Mouse (Mus musculus) G1E (cell line): ENCODE results near the gene Egf. TPM values are rescaled to one million over a fixed set of nuclear protein-coding genes. Genes with fewer than 3 reads are reported as not detected.

ENCODE experiments used
- ATAC-seq: 2 replicates; pipeline ENCODE4 v1.8.0; 2016; ENCODE audit warnings: mild to moderate bottlenecking; ENCODE audit not compliant: insufficient number of reproducible peaks, poor library complexity, low FRiP score, severe bottlenecking; ENCODE audit errors: extremely low read depth
- DNase-seq: peaks from one replicate; pipeline ENCODE4 v3.0.0; 2012; ENCODE audit warnings: low spot score
- H3K27me3 ChIP-seq: 2 replicates; pipeline ENCODE4 v1.6.1; 2012; ENCODE audit warnings: mild to moderate bottlenecking, low read length, inconsistent platforms; ENCODE audit not compliant: insufficient read depth
- H3K36me3 ChIP-seq: replicated peaks from 2 replicates; pipeline ENCODE3; 2012; ENCODE audit warnings: mild to moderate bottlenecking, inconsistent platforms
- H3K4me1 ChIP-seq: 2 replicates; pipeline ENCODE4 v1.6.1; 2012; ENCODE audit warnings: low read depth, low read length, inconsistent platforms, mixed read lengths; ENCODE audit not compliant: insufficient read depth
- H3K4me3 ChIP-seq: 2 replicates; pipeline ENCODE4 v1.5.1; 2012; ENCODE audit warnings: low read depth, mild to moderate bottlenecking, inconsistent platforms, low read length, moderate library complexity, mixed read lengths
- H3K9me3 ChIP-seq: replicated peaks from 2 replicates; pipeline ENCODE4 v1.6.1; 2012; ENCODE audit warnings: inconsistent platforms
- CTCF ChIP-seq: IDR thresholded peaks from 2 replicates; pipeline ENCODE4 v1.5.1; 2012; ENCODE audit warnings: low read depth, low read length, inconsistent platforms, mixed read lengths
- GATA1 ChIP-seq: IDR thresholded peaks from 2 replicates; pipeline ENCODE4 v1.6.1; 2012; ENCODE audit warnings: borderline replicate concordance, low read length, inconsistent platforms, mixed read lengths
- GATA2 ChIP-seq: IDR thresholded peaks from 2 replicates; pipeline ENCODE4 v1.6.1; 2012; ENCODE audit warnings: low read depth, low read length, inconsistent platforms, borderline replicate concordance
- POLR2AphosphoS5 ChIP-seq: IDR thresholded peaks from 2 replicates; pipeline ENCODE4 v1.6.1; 2012; ENCODE audit warnings: low read depth, low read length, inconsistent platforms; ENCODE audit not compliant: insufficient replicate concordance
- TAL1 ChIP-seq: conservative IDR thresholded peaks from 2 replicates; pipeline ENCODE4 v1.6.1; 2012; ENCODE audit warnings: low read depth, low read length, inconsistent platforms, mixed read lengths
- polyA plus RNA-seq: library from polyadenylated mRNA; stranded (reverse); fragments of >175 nt; gene quantifications from 2 replicates; pipeline ENCODE4 v1.2.3, GENCODE M21; 2012
- total RNA-seq, 2 experiments: library from RNA; stranded (forward) in 1 of 2; stranded (reverse) in 1 of 2; fragments of 200-1000 nt in 1 of 2; fragments of >200 nt in 1 of 2; fragmentation: Nextera tagmentation in 1 of 2; gene quantifications; 2 replicates each; pipeline ENCODE4 v1.2.3; 2014 to 2017

Gene Egf
- total and polyA plus RNA-seq, 3 experiments: 1.3 to 2.8 (median 2.4) TPM

DNA sequence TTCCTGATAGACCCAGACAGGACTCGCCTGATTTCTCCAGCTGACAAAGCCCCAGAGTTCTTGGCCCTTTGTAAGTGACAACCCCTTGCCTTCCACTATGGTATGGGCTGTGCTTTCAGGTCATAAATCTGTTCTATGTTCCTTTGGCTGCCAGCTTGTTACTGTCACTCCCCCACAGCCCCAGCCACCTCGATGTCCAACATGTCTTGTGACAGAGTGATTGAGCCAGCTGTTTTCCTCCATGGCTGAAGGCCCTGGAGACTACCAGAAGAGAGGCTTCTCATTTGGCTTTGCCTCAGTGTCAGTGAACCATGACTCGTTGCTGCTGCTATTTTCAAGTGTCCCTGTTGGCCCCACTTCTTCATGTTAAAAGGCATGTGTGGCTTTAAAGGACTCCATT lies 109.7 kb downstream of the Egf start:
- no peak for TF ChIP-seq CTCF
- no peak for TF ChIP-seq GATA2
- TF ChIP-seq GATA1: no peak
- no peak for TF ChIP-seq TAL1
- no peak for TF ChIP-seq POLR2AphosphoS5
- no peak for ATAC-seq
- H3K36me3 ChIP-seq: no peaks in the 10 kb centered on the region
- no peak for DNase-seq
- no peaks in the 10 kb centered on the region for H3K9me3 ChIP-seq
- peaks cover 5% of the 10 kb centered on the region; the same call in 1 of the 2 replicates for H3K27me3 ChIP-seq
- no peak overlapping the region for H3K4me3 ChIP-seq
- no peaks in the 10 kb centered on the region for H3K4me1 ChIP-seq

DNA sequence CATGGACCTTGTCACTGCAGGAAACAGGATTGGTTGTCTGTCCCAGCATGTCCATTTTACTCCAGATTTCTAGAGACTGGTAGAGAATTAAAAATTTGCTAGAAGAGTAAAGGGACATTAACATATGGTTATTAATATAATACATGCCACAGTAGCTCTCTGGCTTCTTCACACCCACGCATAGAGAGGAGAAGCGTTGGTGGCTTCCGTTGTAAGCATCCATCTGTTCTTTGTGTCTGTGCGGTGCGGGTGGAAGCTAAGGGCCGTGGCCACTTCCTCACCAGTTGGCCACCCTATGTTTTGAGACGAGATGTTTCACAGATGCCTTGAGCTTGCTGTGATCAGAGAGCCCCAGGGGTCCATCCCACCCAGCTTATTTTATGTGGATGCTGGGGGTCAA lies 113.5 kb downstream of the Egf start:
- peaks cover 13% of the 10 kb centered on the region for H3K36me3 ChIP-seq
- H3K27me3 ChIP-seq: peaks cover 5% of the 10 kb centered on the region; the same call in 1 of the 2 replicates
- H3K4me3 ChIP-seq: no peak overlapping the region
- H3K4me1 ChIP-seq: no peaks in the 10 kb centered on the region
- no peaks in the 10 kb centered on the region for H3K9me3 ChIP-seq
- ATAC-seq (no peak), DNase-seq (no peak)
- TF ChIP-seq GATA1: no peak
- no peak for TF ChIP-seq GATA2
- TF ChIP-seq TAL1: no peak
- no peak for TF ChIP-seq POLR2AphosphoS5
- no peak for TF ChIP-seq CTCF

DNA sequence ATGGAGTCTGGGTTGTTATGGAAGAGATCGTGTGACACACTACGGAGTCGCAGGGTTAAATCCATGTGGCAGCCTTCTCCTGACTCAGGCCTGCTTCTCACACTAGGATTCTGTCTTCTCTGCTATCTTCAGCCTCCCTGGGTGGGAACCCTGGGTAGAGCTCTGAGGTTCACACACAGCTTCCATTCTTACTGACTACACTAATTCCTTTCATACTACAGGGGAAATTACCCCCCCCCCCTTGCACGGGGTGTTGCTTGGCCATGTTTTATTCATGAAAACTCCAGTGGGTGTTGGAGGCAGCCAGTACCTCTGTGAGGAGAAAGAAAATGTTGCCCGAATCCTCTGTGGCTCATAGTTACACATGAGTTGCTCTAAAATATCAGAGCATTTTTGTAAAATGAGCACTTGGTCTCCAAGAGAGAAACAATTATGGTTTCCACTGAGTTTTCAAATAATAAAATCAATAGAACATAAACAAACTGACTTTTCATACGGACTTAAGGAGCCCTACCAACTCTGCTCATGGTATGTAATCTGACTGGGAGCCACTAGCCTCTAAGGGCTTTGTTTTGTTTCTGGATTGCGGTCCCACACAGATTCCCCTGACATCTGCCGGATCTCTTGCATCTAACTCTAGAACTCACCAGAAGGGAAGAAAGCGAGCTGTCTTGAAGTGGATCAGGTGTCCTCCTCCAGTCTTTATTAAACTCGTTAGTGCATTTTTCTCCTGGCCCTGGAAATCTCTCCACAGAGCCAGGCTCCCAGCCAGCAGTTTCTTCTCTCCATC lies 114.7 kb downstream of the Egf start:
- DNase-seq: no peak

DNA sequence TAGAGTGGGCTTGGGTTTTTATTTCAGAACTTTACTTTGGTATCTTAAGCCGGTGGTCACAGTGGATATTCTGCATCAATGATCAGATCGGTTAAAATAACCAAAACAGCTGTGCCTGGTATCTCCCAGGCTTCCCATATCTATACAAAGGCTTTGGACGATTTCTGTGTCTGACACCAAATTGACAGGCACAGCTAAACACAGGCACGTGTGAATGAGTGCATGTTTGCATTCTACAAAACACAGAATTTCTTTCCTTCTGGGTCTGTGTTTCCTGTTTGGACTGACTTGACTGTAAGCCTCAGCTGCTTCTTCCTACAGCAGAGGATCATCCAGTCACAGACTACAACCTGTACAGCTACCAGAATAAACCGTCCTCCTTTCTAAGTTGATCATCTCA lies 115.4 kb downstream of the Egf start:
- Histone ChIP-seq H3K36me3 (peaks cover 23% of the 10 kb centered on the region), H3K27me3 (no peaks in the 10 kb centered on the region)
- ATAC-seq: no peak

More for the DNA sequence above, 114.7 kb downstream of the Egf start:
- Histone ChIP-seq H3K4me1 (no peaks in the 10 kb centered on the region), H3K9me3 (no peaks in the 10 kb centered on the region), H3K27me3 (peaks cover 2% of the 10 kb centered on the region; the same call in 1 of the 2 replicates), H3K36me3 (peaks cover 19% of the 10 kb centered on the region), H3K4me3 (no peak overlapping the region)
- TF ChIP-seq TAL1 (no peak), POLR2AphosphoS5 (no peak), GATA2 (no peak), CTCF (no peak), GATA1 (no peak)
- ATAC-seq: no peak

DNA sequence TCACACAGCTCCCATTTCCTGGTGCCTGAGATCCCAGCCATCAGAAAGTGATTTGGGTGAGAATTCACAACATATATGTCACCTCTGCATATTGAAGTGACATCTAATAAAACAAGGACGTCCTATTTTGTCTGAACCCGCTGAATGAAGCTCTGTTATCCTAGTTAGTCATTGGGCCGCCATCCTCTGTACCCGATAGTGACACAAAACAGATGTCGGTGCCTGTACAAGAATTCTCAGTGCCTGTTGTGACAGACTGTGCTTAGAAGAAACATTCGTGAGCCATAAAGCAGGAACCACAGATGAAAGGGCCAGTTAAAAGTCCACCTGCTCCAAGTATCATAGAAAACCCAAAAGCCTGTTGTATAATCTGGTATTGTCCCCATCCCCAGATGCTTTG lies 117.7 kb downstream of the Egf start:
- DNase-seq (no peak), ATAC-seq (no peak)
- no peak overlapping the region for H3K4me3 ChIP-seq
- peaks cover 39% of the 10 kb centered on the region for H3K36me3 ChIP-seq
- peaks cover 10% of the 10 kb centered on the region for H3K4me1 ChIP-seq
- H3K9me3 ChIP-seq: no peaks in the 10 kb centered on the region
- TF ChIP-seq GATA1: no peak
- no peak for TF ChIP-seq POLR2AphosphoS5
- TF ChIP-seq GATA2: no peak
- no peak for TF ChIP-seq CTCF
- no peak for TF ChIP-seq TAL1
- H3K27me3 ChIP-seq: no peaks in the 10 kb centered on the region

More for the DNA sequence above, 115.4 kb downstream of the Egf start:
- no peak for TF ChIP-seq GATA2
- no peak for TF ChIP-seq TAL1
- no peak for TF ChIP-seq GATA1
- no peak for TF ChIP-seq CTCF
- TF ChIP-seq POLR2AphosphoS5: no peak
- no peak for DNase-seq
- Histone ChIP-seq H3K4me1 (no peaks in the 10 kb centered on the region), H3K9me3 (no peaks in the 10 kb centered on the region), H3K4me3 (no peak overlapping the region)

DNA sequence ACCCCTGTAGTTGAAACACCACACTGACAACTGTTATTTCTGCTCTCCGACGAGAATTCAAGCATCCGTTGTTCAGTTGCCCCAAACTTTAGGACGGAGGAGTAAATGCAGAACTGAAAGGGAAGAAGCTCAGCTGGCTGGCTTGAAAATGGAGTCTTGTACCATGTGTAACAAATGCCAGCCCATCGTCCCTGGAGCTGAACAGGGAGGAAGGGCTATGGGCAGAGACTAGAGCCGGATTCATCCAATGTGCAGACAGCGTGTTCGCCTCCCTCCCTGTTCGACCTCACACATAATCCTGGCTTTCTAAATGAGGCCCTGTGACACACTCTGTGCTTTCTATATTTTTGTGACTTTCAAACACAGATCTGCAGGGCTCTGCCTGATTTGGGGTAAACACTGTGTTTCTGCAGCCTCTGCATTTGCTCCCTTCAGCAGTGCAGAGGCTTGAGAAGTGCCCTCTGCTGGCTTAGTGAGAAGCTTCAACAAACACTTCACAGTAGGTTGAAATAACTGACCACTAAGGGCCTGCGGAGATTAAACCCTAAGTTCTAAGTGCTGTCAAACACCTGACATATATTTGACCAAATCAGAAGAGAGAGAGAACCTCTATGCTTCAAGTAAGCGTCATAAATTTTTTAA lies 120.7 kb downstream of the Egf start:
- ATAC-seq: no peak
- TF ChIP-seq CTCF (no peak), GATA1 (no peak), GATA2 (no peak), TAL1 (no peak)
- Histone ChIP-seq H3K4me1 (peaks cover 10% of the 10 kb centered on the region), H3K9me3 (no peaks in the 10 kb centered on the region), H3K36me3 (peaks cover 65% of the 10 kb centered on the region), H3K27me3 (no peaks in the 10 kb centered on the region), H3K4me3 (no peak overlapping the region)
- DNase-seq: no peak
